8 mouse cellular contexts compared by ENCODE assay signal in genomic region chr9:18292443-18292922, GRCm38 (mm10). TPM values are rescaled to one million over a fixed set of nuclear protein-coding genes. Genes with fewer than 3 reads are reported as not detected.
DNase-seq lines count a peak whose midpoint lies in the region; ATAC-seq and TF ChIP-seq lines count a peak whose summit lies in the region.

No protein-coding gene starts in this region.

- no peaks in the 10 kb centered on the region for H3K9me3 ChIP-seq in heart, embryonic 12.5 days (replicated peaks)
- no peaks in the 10 kb centered on the region for H3K9me3 ChIP-seq in MEL (replicated peaks; ENCODE audit: insufficient read depth, low read length)

- no peak for DNase-seq in heart, adult 9 months (ENCODE audit: low spot score in 2 of 2)
- peak; percentile 84 for DNase-seq in MEL (ENCODE audit: low read depth, low spot score)
- peak; percentile 8 for DNase-seq in gonadal fat pad, adult 2 months (ENCODE audit: low read depth)
- DNase-seq in lung, postnatal 25 days (ENCODE audit: low spot score) = peak; percentile 2
- no peak for DNase-seq in adrenal gland, adult (ENCODE audit: inconsistent age in 2 of 2, low spot score in 1 of 2)
- DNase-seq in cerebellum, postnatal 25 days = no peak
- no peak for DNase-seq in thymus, postnatal 36 days

- no peak for TF ChIP-seq RAD21 in MEL (IDR thresholded peaks at IDR 0.05; ENCODE audit: low read depth, low read length)

- peaks cover 7% of the 10 kb centered on the region for H3K4me1 ChIP-seq in heart, embryonic 12.5 days (replicated peaks)
- peaks cover 7 to 8% of the 10 kb centered on the region in 2 experiments for H3K4me1 ChIP-seq in MEL (ENCODE audit: control insufficient read depth in 1 of 2, insufficient read depth in 2 of 2, low read length in 2 of 2)

- no peak for TF ChIP-seq POLR2A in MEL (IDR thresholded peaks at IDR 0.05; ENCODE audit: control insufficient read depth in 1 of 2, insufficient read depth in 1 of 2, low read depth in 1 of 2, low read length in 2 of 2, poor library complexity in 1 of 2)

- H3K27me3 ChIP-seq in heart, embryonic 12.5 days (replicated peaks) = no peaks in the 10 kb centered on the region
- H3K27me3 ChIP-seq in MEL (ENCODE audit: control insufficient read depth in 1 of 2, insufficient read depth in 2 of 2, low read length in 2 of 2) = no peaks in the 10 kb centered on the region

- peak; percentile 67 for ATAC-seq in heart, embryonic 12.5 days (ENCODE audit: insufficient number of reproducible peaks, low FRiP score)

- WGBS in heart, embryonic 12.5 days = 1% methylated on average over 24 of the region's 24 CpGs

- peaks cover 6% of the 10 kb centered on the region; the same call in 1 of the 2 replicates for H3K36me3 ChIP-seq in heart, embryonic 12.5 days
- peaks cover 26 to 30% of the 10 kb centered on the region in 2 experiments for H3K36me3 ChIP-seq in MEL (ENCODE audit: control insufficient read depth in 1 of 2, insufficient read depth in 2 of 2, low read length in 2 of 2)

- peak overlapping the region; percentile 98 for H3K9ac ChIP-seq in heart, embryonic 12.5 days
- H3K9ac ChIP-seq in MEL (ENCODE audit: control insufficient read depth, low read depth, low read length, poor library complexity, severe bottlenecking) = peak overlapping the region; percentile 80

- H3K27ac ChIP-seq in heart, embryonic 12.5 days (ENCODE audit: poor library complexity, severe bottlenecking) = peak overlapping the region; percentile 90
- H3K27ac ChIP-seq in MEL (ENCODE audit: control insufficient read depth, low read depth, low read length) = peak overlapping the region; percentile 66

- no peak for TF ChIP-seq CTCF in MEL (IDR thresholded peaks at IDR 0.05 in 2 of 3, conservative IDR thresholded peaks at IDR 0.05 in 1 of 3; ENCODE audit: control insufficient read depth in 1 of 3, insufficient read depth in 1 of 3, low read depth in 2 of 3, low read length in 3 of 3, poor library complexity in 1 of 3, severe bottlenecking in 1 of 3)

- peak overlapping the region; percentile 98 for H3K4me3 ChIP-seq in heart, embryonic 12.5 days
- peak overlapping the region; percentile 71 to 95 for H3K4me3 ChIP-seq in MEL (ENCODE audit: control insufficient read depth in 1 of 2, insufficient read depth in 1 of 2, low read depth in 2 of 2, low read length in 2 of 2)

- peak overlapping the region; percentile 93 for H3K4me2 ChIP-seq in heart, embryonic 12.5 days

- peaks cover 27% of the 10 kb centered on the region for H3K79me2 ChIP-seq in MEL (ENCODE audit: control insufficient read depth, insufficient read depth, low read length, poor library complexity)

- TF ChIP-seq EP300 in MEL (IDR thresholded peaks at IDR 0.05; ENCODE audit: low read depth in 1 of 2, low read length in 2 of 2) = no peak

TF ChIP-seq in MEL, 35 proteins besides CTCF, POLR2A, EP300 and RAD21:
- peak; percentile 51; the same call in 1 of the 2 replicates for TF ChIP-seq TBP (IDR thresholded peaks at IDR 0.05; ENCODE audit: low read depth, low read length)
- 0 out of 2 replicates have a peak, but pooled peaks have one; percentile 22 for TF ChIP-seq UBTF (IDR thresholded peaks at IDR 0.05; ENCODE audit: borderline replicate concordance, insufficient read depth, low read depth, low read length)
- TF ChIP-seq RCOR1 (IDR thresholded peaks at IDR 0.05; ENCODE audit: low read depth, low read length) = no peak

RNA-seq across cellular contexts. Expression of gene Chordc1, which starts 0.6 kb away (rescaled TPM):
- polyA plus RNA-seq in heart, embryonic 12.5 days (2016; fragmentation: Nextera tagmentation; extraction: Ambion mirVana) = 79.4 and 83.7 TPM in 2 replicates
- 247 and 299 TPM in 2 replicates for total RNA-seq in MEL (2012; rRNA removed)
- 100 to 1,000 TPM; 207 to 287 TPM for polyA plus RNA-seq in MEL (2012; ENCODE audit: insufficient read depth in 1 of 2, insufficient read length in 2 of 2, low read depth in 1 of 2, low replicate concordance in 2 of 2, missing spikeins in 1 of 2)
- 14.4 and 29.5 TPM in 2 replicates for polyA plus RNA-seq in gonadal fat pad, adult 2 months (2012; rRNA removed)

Comparison
In these comparisons a context has a peak if more than half of its experiments do, and no peak if none do; other contexts are left out.
1. DNase-seq: peak in MEL (single experiment), gonadal fat pad, adult 2 months (single experiment) and lung, postnatal 25 days (single experiment); none in heart, adult 9 months (0 of 2), adrenal gland, adult (0 of 2), cerebellum, postnatal 25 days (0 of 2) and thymus, postnatal 36 days (0 of 2).